Mouse (Mus musculus) intestine, embryonic 16.5 days (tissue): ENCODE data around the gene Arl15. TPM values are rescaled to one million over a fixed set of nuclear protein-coding genes. Genes with fewer than 3 reads are reported as not detected.

ENCODE experiments used
- ATAC-seq: fragments of 200-750 bp; cut with Nextera tagmentation; 2 replicates; pipeline ENCODE4 v1.8.0; 2017; ENCODE audit warnings: moderate TSS enrichment, moderate library complexity
- H3K27ac ChIP-seq: fragments of 300-500 bp; sonication (generic); 2 replicates; pipeline ENCODE4 v1.5.1; 2014; ENCODE audit warnings: mild to moderate bottlenecking, low read length
- H3K27me3 ChIP-seq: fragments of 300-500 bp; sonication (generic); replicated peaks from 2 replicates; pipeline ENCODE4 v1.6.1; 2014; ENCODE audit warnings: low read length, control low read depth, mixed read lengths; ENCODE audit not compliant: control insufficient read depth, insufficient read depth
- H3K36me3 ChIP-seq: fragments of 300-500 bp; sonication (generic); 2 replicates; pipeline ENCODE4 v1.6.1; 2014; ENCODE audit warnings: low read length, control low read depth; ENCODE audit not compliant: control insufficient read depth, insufficient read depth
- H3K4me1 ChIP-seq: fragments of 300-500 bp; sonication (generic); 2 replicates; pipeline ENCODE4 v1.6.1; 2014; ENCODE audit warnings: low read length, control low read depth, mixed read lengths; ENCODE audit not compliant: control insufficient read depth, insufficient read depth
- H3K4me2 ChIP-seq: fragments of 300-500 bp; sonication (generic); 2 replicates; pipeline ENCODE4 v1.6.1; 2014; ENCODE audit warnings: low read depth, low read length, control low read depth
- H3K4me3 ChIP-seq: fragments of 300-500 bp; sonication (generic); 2 replicates; pipeline ENCODE4 v1.5.1; 2014; ENCODE audit warnings: mild to moderate bottlenecking, low read length
- H3K9ac ChIP-seq: fragments of 300-500 bp; sonication (generic); 2 replicates; pipeline ENCODE4 v1.6.1; 2014; ENCODE audit warnings: low read depth, low read length
- H3K9me3 ChIP-seq: fragments of 300-500 bp; sonication (generic); 2 replicates; pipeline ENCODE4 v1.6.1; 2016; ENCODE audit warnings: low read length, control low read depth; ENCODE audit not compliant: control insufficient read depth
- WGBS: fragments of 180-500 bp; shearing (Covaris S2); extraction: QIAGEN DNeasy Blood & Tissue Kit; methylation state at CpG from one replicate; pipeline ENCODE4 v1.1.7; 2014; 5-methylcytosine and 5-hydroxymethylcytosine counted together
- polyA plus RNA-seq: library from polyadenylated mRNA; unstranded; fragments of >200 nt; fragmentation: Nextera tagmentation; extraction: Ambion mirVana; gene quantifications from 2 replicates; pipeline ENCODE4 v1.2.1, GENCODE M21; 2015

The Arl15 gene
- polyA plus RNA-seq, 1 experiment from 2014 or later: 10.6 TPM

DNA sequence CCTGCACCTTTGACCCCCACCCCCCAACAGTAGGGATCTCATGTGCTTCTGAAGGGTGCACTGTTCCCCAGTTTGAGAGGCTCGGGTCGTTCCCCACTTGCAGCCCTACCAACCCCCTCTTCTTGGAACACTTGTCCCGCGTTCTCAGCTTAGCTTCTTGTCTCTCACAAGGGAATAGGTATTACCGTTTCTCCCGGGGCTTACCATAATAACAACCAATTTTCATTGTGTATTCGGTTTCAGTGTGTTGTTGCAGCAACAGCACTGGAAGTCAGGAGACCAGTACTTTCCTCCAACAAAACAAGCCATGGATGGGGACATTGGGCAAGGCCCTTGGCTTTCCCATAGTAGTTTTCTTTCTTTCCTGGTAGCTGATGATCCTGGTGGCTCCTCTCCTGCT is 145.8 kb downstream of the Arl15 start:
- H3K27ac ChIP-seq: no peak overlapping the region
- ATAC-seq: no peak
- H3K27me3 ChIP-seq: no peaks in the 10 kb centered on the region
- H3K4me3 ChIP-seq: no peak overlapping the region
- no peaks in the 10 kb centered on the region for H3K4me1 ChIP-seq
- H3K36me3 ChIP-seq: no peaks in the 10 kb centered on the region
- no peaks in the 10 kb centered on the region for H3K9me3 ChIP-seq
- no peak overlapping the region for H3K9ac ChIP-seq
- WGBS: 90% methylated on average over 7 of the region's 7 CpGs
- no peak overlapping the region for H3K4me2 ChIP-seq

DNA sequence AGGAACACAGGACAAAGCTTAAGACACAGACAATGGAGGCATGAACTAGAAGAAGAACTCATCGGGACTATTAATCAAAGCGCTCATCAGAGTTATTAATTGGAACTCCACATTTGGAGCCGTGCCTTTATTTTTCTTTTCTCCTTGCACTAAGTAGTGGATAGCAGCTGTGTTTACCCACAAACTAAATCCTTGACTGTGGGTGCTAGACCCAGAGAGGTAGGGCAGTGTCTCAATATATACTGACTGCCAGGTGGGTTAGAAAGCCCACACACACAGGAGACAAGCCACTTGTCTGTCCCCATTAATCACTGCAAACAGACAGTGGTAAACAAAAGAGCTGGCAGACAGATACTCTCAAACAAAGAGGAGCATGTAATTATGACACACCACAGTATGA is 147.6 kb downstream of the Arl15 start:
- Histone ChIP-seq H3K4me3 (no peak overlapping the region), H3K4me1 (no peaks in the 10 kb centered on the region), H3K9me3 (no peaks in the 10 kb centered on the region), H3K4me2 (no peak overlapping the region), H3K27ac (no peak overlapping the region), H3K27me3 (no peaks in the 10 kb centered on the region), H3K9ac (no peak overlapping the region), H3K36me3 (no peaks in the 10 kb centered on the region)
- WGBS: 77% methylated on average over 3 of the region's 3 CpGs
- ATAC-seq: no peak

DNA sequence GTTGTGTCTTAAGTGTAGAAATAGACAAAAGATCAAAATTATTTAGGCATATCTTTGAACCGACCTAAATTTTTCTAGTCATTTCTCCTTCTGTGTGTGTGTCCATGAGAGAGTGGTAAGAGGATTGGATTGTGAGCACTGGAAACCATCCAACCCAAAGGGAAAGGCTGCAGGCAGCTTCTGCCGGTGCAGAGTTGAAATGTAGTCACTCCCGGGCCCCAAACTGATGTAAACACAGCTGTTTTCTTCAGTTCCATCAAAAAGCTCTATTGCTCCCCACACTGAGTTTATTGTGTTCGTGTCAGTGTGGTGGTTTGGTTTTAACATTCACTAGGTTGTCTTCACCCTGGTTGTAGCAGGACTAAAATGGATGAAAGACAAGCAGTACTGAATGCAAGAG is 153.2 kb downstream of the Arl15 start:
- H3K36me3 ChIP-seq: no peaks in the 10 kb centered on the region
- H3K4me1 ChIP-seq: peaks cover 9% of the 10 kb centered on the region
- H3K27me3 ChIP-seq: no peaks in the 10 kb centered on the region
- no peak overlapping the region for H3K27ac ChIP-seq
- peak; percentile 31; the same call in 1 of the 2 replicates for ATAC-seq
- no peak overlapping the region for H3K9ac ChIP-seq
- H3K4me2 ChIP-seq: no peak overlapping the region
- no peaks in the 10 kb centered on the region for H3K9me3 ChIP-seq
- H3K4me3 ChIP-seq: no peak overlapping the region
- WGBS: 43% methylated on average over 4 of the region's 4 CpGs

DNA sequence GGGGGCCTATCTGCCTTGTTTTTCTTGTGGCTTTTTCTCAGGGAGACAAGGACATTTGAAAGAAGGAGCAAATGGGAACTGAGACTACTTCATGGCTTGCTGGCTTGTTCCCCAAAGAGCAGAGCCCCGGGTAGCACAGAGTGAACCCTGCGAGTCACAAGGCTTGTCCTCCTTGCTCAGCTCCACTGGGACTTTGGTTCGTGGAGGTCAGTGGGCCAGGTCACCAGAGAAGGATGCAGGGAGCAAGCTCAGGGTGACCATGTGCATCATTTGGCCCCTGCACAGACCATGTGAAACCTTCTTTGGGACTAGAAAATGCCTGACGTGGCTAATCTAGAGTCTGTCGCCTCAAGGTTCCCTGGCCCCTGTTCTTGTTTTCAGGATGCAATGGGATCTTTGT is 155.4 kb downstream of the Arl15 start:
- H3K36me3 ChIP-seq: no peaks in the 10 kb centered on the region
- H3K9ac ChIP-seq: no peak overlapping the region
- no peaks in the 10 kb centered on the region for H3K27me3 ChIP-seq
- WGBS: 63% methylated on average over 5 of the region's 5 CpGs
- H3K9me3 ChIP-seq: no peaks in the 10 kb centered on the region
- no peak for ATAC-seq
- H3K4me3 ChIP-seq: no peak overlapping the region
- peaks cover 9% of the 10 kb centered on the region for H3K4me1 ChIP-seq
- peak overlapping the region; percentile 48 for H3K27ac ChIP-seq
- H3K4me2 ChIP-seq: no peak overlapping the region

DNA sequence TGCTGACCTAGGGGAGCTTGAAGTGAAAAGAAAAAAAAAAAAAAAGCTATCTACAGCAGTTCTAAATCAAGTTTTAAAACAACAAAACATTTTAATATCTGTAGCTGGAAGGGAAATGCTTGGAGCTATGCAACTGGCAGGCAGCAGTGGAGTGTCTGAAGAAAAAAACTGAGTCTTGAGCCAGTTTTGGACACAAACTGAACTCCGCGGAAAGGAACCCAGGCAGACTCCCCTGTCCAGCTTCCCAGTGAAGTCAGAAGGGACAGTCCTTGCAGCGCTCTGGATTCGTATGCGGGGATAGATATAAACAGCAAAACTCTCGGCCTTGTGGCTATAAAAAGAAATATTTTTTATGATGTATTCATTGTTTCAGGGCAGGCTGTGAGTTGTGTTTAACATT is 155.8 kb downstream of the Arl15 start:
- no peak overlapping the region for H3K4me2 ChIP-seq
- no peaks in the 10 kb centered on the region for H3K36me3 ChIP-seq
- no peaks in the 10 kb centered on the region for H3K27me3 ChIP-seq
- H3K27ac ChIP-seq: no peak overlapping the region
- H3K9me3 ChIP-seq: no peaks in the 10 kb centered on the region
- no peak for ATAC-seq
- H3K4me1 ChIP-seq: peaks cover 9% of the 10 kb centered on the region
- 52% methylated on average over 6 of the region's 6 CpGs for WGBS
- no peak overlapping the region for H3K4me3 ChIP-seq
- H3K9ac ChIP-seq: no peak overlapping the region

DNA sequence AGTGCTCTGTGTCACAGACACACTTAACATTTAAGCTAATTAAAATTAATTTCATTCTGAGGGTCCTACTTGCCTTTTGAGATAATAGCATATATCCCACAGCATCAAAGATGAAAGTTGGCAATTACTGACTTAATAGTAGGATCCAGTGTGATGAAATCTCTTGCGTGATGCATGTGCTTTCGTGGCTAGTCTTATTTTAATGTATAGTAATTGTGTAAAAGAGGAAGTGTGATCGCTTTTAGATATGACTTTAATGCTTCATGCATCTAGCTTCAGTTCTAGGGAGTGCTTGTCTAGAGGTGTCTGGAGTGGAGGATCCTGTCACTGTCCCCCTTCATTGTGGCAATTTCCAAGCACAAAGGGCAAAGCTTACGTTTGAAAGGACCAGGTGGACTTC is 163.1 kb downstream of the Arl15 start:
- Histone ChIP-seq H3K4me3 (no peak overlapping the region), H3K9ac (no peak overlapping the region), H3K36me3 (no peaks in the 10 kb centered on the region), H3K4me2 (no peak overlapping the region), H3K9me3 (no peaks in the 10 kb centered on the region), H3K27me3 (no peaks in the 10 kb centered on the region), H3K27ac (no peak overlapping the region), H3K4me1 (no peaks in the 10 kb centered on the region; the same call in 1 of the 2 replicates)
- ATAC-seq: no peak
- WGBS: 80% methylated on average over 4 of the region's 4 CpGs

DNA sequence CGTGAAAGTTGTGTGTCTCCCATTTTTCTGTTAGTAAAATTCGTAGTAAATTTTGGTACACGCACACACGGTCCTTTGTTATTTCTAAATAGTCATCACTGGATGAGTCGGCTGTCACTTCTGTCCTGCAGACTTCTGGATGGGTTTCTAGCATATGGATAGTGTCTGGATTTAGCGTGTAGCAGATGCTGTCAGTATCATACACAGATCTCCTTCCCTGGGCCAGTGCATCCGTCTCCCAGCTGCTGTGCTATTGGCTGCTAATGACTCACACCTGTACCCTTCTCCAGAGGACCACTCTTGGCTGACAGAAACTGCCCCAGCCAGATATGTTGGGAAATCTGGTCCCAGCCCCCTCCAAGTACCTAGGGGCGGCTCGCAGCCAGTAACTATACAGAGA is 170.6 kb downstream of the Arl15 start:
- WGBS: 71% methylated on average over 9 of the region's 9 CpGs
- Histone ChIP-seq H3K36me3 (no peaks in the 10 kb centered on the region), H3K4me3 (no peak overlapping the region), H3K9ac (no peak overlapping the region), H3K9me3 (no peaks in the 10 kb centered on the region), H3K4me1 (no peaks in the 10 kb centered on the region), H3K27ac (no peak overlapping the region), H3K27me3 (no peaks in the 10 kb centered on the region), H3K4me2 (no peak overlapping the region)
- no peak for ATAC-seq

DNA sequence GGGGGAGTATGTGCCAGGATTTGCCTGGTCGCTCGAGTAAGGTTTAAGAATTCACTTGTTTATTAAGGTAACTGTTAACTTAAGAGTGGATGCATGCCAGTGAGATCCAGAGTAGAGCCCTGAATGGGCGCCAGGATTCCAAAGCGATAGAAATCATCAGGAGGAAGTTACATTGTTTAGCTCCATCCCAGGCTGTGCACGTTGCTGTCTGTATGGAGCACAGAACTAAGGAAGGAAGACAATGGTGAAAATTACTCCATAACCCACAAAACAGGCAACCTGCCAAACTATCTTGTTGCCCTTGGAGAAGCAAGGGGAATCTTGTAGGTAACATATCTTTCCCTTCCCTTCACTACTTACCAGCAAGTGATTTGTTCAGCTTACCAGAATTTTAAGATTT is 176.4 kb downstream of the Arl15 start:
- Histone ChIP-seq H3K4me2 (no peak overlapping the region), H3K4me3 (no peak overlapping the region), H3K27me3 (no peaks in the 10 kb centered on the region), H3K4me1 (no peaks in the 10 kb centered on the region), H3K27ac (no peak overlapping the region), H3K9ac (no peak overlapping the region), H3K36me3 (no peaks in the 10 kb centered on the region), H3K9me3 (no peaks in the 10 kb centered on the region)
- no peak for ATAC-seq
- 65% methylated on average over 5 of the region's 5 CpGs for WGBS

DNA sequence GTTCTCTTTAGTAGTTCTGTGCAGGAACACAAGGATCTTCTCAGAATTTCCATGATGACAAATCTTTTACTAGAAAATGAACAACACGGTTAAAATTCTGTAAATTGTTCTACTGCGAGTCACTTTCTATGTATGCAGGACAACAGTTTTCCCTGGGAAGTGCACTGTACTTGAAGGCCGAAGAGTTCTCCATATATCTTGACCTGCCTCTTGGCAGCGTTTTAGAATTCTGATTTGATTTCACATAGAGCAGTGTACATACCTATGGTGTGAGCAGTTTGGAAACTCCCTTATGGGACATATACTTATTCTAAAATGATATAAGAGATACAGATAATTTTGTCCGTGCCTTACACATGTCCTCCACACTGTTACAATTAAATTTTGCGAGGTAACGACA is 178.1 kb downstream of the Arl15 start:
- no peaks in the 10 kb centered on the region for H3K27me3 ChIP-seq
- no peak overlapping the region for H3K9ac ChIP-seq
- H3K9me3 ChIP-seq: no peaks in the 10 kb centered on the region
- no peak overlapping the region for H3K4me2 ChIP-seq
- WGBS: 83% methylated on average over 7 of the region's 7 CpGs
- ATAC-seq: no peak
- no peak overlapping the region for H3K27ac ChIP-seq
- no peaks in the 10 kb centered on the region for H3K4me1 ChIP-seq
- no peaks in the 10 kb centered on the region for H3K36me3 ChIP-seq
- no peak overlapping the region for H3K4me3 ChIP-seq

DNA sequence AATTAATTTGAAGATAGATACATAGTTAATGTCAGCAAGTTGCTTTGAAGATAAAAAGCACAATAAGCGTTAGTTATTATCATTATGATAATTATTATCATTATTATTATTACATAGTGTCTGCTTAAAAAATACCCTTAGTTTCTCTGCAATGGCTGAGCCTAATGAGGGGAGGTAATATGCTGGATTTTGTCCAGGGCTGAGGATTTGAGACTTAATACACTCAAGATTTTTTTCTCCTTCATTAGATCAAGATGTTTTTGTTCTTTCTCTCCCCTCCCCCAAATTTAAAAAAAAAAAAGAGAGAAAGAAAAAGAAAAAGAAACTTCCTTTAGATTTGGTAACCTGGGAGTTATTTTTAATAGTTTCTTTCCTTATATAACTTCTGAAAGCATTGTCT is 180.6 kb downstream of the Arl15 start:
- Histone ChIP-seq H3K9ac (no peak overlapping the region), H3K27me3 (no peaks in the 10 kb centered on the region), H3K27ac (no peak overlapping the region), H3K9me3 (no peaks in the 10 kb centered on the region), H3K4me3 (no peak overlapping the region), H3K36me3 (no peaks in the 10 kb centered on the region), H3K4me2 (no peak overlapping the region), H3K4me1 (no peaks in the 10 kb centered on the region)
- ATAC-seq: no peak
- WGBS: 90% methylated on average over 1 of the region's 1 CpGs
